Mouse (Mus musculus): ENCODE measurements around the gene Slc50a1. TPM values are rescaled to one million over a fixed set of nuclear protein-coding genes. Genes with fewer than 3 reads are reported as not detected.

The Slc50a1 gene
- polyA plus RNA-seq, 1 experiment, result 48.7 TPM

DNA sequence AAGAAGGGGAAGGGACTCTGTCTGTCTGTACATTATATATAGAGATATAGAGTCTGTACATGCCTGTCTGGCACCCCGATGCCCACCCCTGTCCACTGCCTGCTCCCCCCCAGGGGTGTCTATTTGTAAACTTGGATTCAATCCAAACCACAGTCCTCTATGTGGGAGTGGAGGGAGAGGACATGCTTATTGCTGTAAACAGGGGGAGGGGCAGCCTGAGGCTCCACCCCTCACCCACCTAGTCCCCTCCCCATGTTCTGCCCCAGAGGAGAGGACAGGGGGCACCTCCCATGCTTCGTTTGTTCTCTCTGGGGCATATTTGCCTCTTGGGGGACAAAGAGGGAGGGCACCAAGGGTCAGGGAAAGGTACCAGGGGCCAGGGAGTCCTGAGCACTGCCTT is 44.4 kb upstream of the Slc50a1 start:
- H3K4me2 ChIP-seq (ENCODE audit: low read depth), result peak overlapping the region; percentile 74
- no peaks in the 10 kb centered on the region for H3K36me3 ChIP-seq (ENCODE audit: control insufficient read depth, insufficient read depth)
- no peak overlapping the region for H3K4me3 ChIP-seq
- H3K27me3 ChIP-seq (ENCODE audit: control insufficient read depth, insufficient read depth, insufficient read length), result peaks cover 9% of the 10 kb centered on the region
- TF ChIP-seq TCF3 (IDR thresholded peaks at IDR 0.05; ENCODE audit: insufficient read length, low read depth), result no peak
- no peak for TF ChIP-seq TCF12 (IDR thresholded peaks at IDR 0.05; ENCODE audit: insufficient read depth, poor library complexity, severe bottlenecking)
- no peak for TF ChIP-seq POLR2AphosphoS2 (IDR thresholded peaks at IDR 0.05; ENCODE audit: insufficient read length, low read depth)
- TF ChIP-seq SRF (IDR thresholded peaks at IDR 0.05; ENCODE audit: control insufficient read depth, insufficient read length, low read depth), result no peak
- no peak for TF ChIP-seq MYOD1 (IDR thresholded peaks at IDR 0.05; ENCODE audit: control insufficient read depth in 1 of 3, insufficient read length in 2 of 3, low read depth in 2 of 3)
- TF ChIP-seq E2F4 (IDR thresholded peaks at IDR 0.05; ENCODE audit: insufficient read depth), result no peak
- TF ChIP-seq POLR2A (IDR thresholded peaks at IDR 0.05; ENCODE audit: insufficient read length, low read depth), result no peak
- H3ac ChIP-seq (ENCODE audit: control insufficient read depth, insufficient read length), result no peak overlapping the region
- no peaks in the 10 kb centered on the region for H3K79me2 ChIP-seq (ENCODE audit: control insufficient read depth, insufficient read depth)

DNA sequence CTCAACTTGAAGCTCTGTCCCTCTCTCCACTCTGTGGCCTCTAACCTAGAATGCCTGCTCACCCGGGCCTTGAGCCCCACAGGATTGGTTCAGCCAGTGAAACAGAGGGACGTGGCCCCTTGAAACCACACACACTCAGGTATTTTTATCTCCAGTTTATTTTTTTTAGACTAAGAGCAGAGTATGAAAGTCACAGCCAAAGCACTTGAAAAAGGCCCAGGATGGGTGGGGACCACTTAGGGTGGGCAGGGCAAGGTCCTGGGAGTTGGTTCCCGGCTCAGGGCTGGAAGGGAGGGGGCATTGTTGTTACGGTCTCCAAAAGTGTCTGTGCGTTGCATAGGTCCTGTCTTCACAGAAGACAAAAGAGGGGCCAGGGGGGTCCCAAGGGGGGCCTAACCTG is 44.0 kb upstream of the Slc50a1 start:
- Histone ChIP-seq H3K4me3 (no peak overlapping the region), H3K4me2 (ENCODE audit: low read depth) (no peak overlapping the region), H3K36me3 (ENCODE audit: control insufficient read depth, insufficient read depth) (no peaks in the 10 kb centered on the region), H3ac (ENCODE audit: control insufficient read depth, insufficient read length) (no peak overlapping the region), H3K27me3 (ENCODE audit: control insufficient read depth, insufficient read depth, insufficient read length) (peaks cover 5% of the 10 kb centered on the region), H3K79me2 (ENCODE audit: control insufficient read depth, insufficient read depth) (no peaks in the 10 kb centered on the region)
- TF ChIP-seq USF1 (IDR thresholded peaks at IDR 0.05; ENCODE audit: low read depth), result no peak
- no peak for TF ChIP-seq REST (IDR thresholded peaks at IDR 0.05; ENCODE audit: insufficient read depth, insufficient read length)
- no peak for TF ChIP-seq MYOG (IDR thresholded peaks at IDR 0.05; ENCODE audit: control insufficient read depth in 1 of 3, insufficient read depth in 1 of 3, insufficient read length in 2 of 3, low read depth in 2 of 3)
- TF ChIP-seq SRF (IDR thresholded peaks at IDR 0.05; ENCODE audit: control insufficient read depth, insufficient read length, low read depth), result no peak
- no peak for TF ChIP-seq TCF3 (IDR thresholded peaks at IDR 0.05; ENCODE audit: insufficient read length, low read depth)

DNA sequence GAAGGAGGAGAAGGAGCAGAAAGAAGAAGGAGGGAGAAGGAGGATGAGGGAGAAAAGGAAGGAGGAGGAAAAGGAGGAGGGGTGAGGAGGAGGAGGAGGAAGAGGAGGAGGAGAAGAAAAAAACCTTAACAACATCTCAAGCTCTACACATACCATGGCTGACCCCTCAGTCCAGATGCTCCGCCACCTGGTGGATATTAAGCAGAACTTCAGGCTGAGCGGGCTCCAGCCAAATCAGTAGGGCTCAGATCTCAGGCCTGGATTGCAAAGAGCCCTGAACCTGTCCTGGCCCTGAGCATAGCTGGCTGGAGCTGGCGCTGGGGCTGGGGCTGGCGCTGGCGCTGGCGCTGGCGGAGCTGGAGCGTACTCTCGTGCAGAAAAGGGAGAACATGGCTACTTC is 37.7 kb upstream of the Slc50a1 start:
- no peak overlapping the region for H3K4me2 ChIP-seq (ENCODE audit: low read depth)
- no peaks in the 10 kb centered on the region for H3K79me2 ChIP-seq (ENCODE audit: control insufficient read depth, insufficient read depth)
- H3K4me3 ChIP-seq, result no peak overlapping the region
- H3ac ChIP-seq (ENCODE audit: control insufficient read depth, insufficient read length), result no peak overlapping the region
- peaks cover 3% of the 10 kb centered on the region for H3K27me3 ChIP-seq (ENCODE audit: control insufficient read depth, insufficient read depth, insufficient read length)
- no peaks in the 10 kb centered on the region for H3K36me3 ChIP-seq (ENCODE audit: control insufficient read depth, insufficient read depth)
- TF ChIP-seq CEBPB (IDR thresholded peaks at IDR 0.05; ENCODE audit: insufficient read depth, poor library complexity, severe bottlenecking) (no peak), MYOG (IDR thresholded peaks at IDR 0.05; ENCODE audit: control insufficient read depth in 1 of 3, insufficient read depth in 1 of 3, insufficient read length in 2 of 3, low read depth in 2 of 3) (no peak), POLR2A (IDR thresholded peaks at IDR 0.05; ENCODE audit: insufficient read length, low read depth) (no peak), POLR2AphosphoS2 (IDR thresholded peaks at IDR 0.05; ENCODE audit: insufficient read length, low read depth) (no peak), E2F4 (IDR thresholded peaks at IDR 0.05; ENCODE audit: insufficient read depth) (no peak), REST (IDR thresholded peaks at IDR 0.05; ENCODE audit: insufficient read depth, insufficient read length) (no peak), TCF12 (IDR thresholded peaks at IDR 0.05; ENCODE audit: insufficient read depth, poor library complexity, severe bottlenecking) (no peak), MYOD1 (IDR thresholded peaks at IDR 0.05; ENCODE audit: control insufficient read depth in 1 of 3, insufficient read length in 2 of 3, low read depth in 2 of 3) (no peak), USF1 (IDR thresholded peaks at IDR 0.05; ENCODE audit: low read depth) (no peak), TCF3 (IDR thresholded peaks at IDR 0.05; ENCODE audit: insufficient read length, low read depth) (no peak), SRF (IDR thresholded peaks at IDR 0.05; ENCODE audit: control insufficient read depth, insufficient read length, low read depth) (no peak), MAX (IDR thresholded peaks at IDR 0.05; ENCODE audit: low read depth) (no peak)

DNA sequence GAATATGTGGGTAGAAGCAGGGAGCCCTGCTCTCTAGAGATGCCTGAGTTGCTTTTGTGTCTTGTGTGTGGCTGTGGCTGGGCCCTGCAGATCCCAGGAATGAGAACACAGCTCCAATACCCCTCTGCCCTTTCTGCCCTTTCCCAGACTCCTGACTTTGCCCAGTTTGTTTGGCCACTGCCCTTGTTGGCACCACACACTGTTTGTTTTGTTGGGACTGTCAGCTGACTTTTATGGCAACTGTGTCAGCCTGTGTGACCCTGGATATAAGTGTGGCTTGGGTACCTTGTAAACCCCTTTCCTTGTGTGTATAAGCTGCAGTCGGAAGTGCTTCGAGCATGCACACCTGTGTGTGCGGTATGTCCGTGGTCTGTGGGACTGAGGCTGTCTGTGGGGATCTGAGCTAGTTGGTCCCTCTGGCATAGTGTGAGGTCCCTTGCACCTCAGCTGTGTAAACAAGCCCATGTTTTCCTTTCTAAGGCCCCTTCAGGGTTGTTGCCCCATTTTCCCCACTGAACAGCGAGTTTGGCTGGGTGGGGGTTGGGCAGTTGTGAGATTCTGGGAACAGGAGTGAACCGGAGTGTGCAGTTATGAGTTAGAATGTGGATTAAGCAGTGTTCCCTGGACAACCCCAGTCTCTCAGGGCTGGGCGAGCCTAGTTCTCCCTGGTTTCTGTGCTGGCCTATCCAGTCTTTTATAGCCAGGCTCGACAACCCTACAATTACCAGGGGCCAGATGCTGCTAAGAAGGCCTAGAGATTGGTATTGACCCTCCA is 35.4 kb upstream of the Slc50a1 start:
- no peak for TF ChIP-seq TCF3 (IDR thresholded peaks at IDR 0.05; ENCODE audit: insufficient read length, low read depth)
- TF ChIP-seq MAX (IDR thresholded peaks at IDR 0.05; ENCODE audit: low read depth), result no peak
- TF ChIP-seq SRF (IDR thresholded peaks at IDR 0.05; ENCODE audit: control insufficient read depth, insufficient read length, low read depth), result no peak
- Histone ChIP-seq H3K4me3 (no peak overlapping the region), H3K4me2 (ENCODE audit: low read depth) (no peak overlapping the region), H3K27me3 (ENCODE audit: control insufficient read depth, insufficient read depth, insufficient read length) (peaks cover 3% of the 10 kb centered on the region), H3K36me3 (ENCODE audit: control insufficient read depth, insufficient read depth) (no peaks in the 10 kb centered on the region), H3ac (ENCODE audit: control insufficient read depth, insufficient read length) (no peak overlapping the region), H3K79me2 (ENCODE audit: control insufficient read depth, insufficient read depth) (no peaks in the 10 kb centered on the region)

DNA sequence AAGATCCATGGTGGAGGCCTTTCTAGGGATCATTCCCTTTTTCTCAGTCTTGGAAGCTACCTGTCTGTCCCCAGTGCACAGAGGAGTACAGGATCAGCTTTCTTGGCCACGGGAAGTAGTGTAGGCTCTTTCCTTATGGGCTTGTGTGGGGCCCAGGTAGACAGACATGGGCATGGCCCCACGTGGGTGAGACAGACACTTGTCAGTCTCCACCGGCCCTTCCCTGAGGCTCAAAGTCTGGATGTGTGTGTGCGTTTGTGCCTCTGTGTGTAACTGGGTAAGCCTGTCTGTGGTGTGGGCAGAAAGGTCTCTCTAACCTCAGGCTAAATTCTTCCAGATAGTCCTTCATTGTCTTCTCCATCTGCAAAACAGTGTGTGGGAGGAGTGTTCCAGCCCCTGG is 34.7 kb upstream of the Slc50a1 start:
- TF ChIP-seq MYOG (IDR thresholded peaks at IDR 0.05; ENCODE audit: control insufficient read depth in 1 of 3, insufficient read depth in 1 of 3, insufficient read length in 2 of 3, low read depth in 2 of 3) (no peak), POLR2A (IDR thresholded peaks at IDR 0.05; ENCODE audit: insufficient read length, low read depth) (no peak), TCF3 (IDR thresholded peaks at IDR 0.05; ENCODE audit: insufficient read length, low read depth) (no peak), SRF (IDR thresholded peaks at IDR 0.05; ENCODE audit: control insufficient read depth, insufficient read length, low read depth) (no peak), TCF12 (IDR thresholded peaks at IDR 0.05; ENCODE audit: insufficient read depth, poor library complexity, severe bottlenecking) (no peak), CEBPB (IDR thresholded peaks at IDR 0.05; ENCODE audit: insufficient read depth, poor library complexity, severe bottlenecking) (no peak), POLR2AphosphoS2 (IDR thresholded peaks at IDR 0.05; ENCODE audit: insufficient read length, low read depth) (no peak), USF1 (IDR thresholded peaks at IDR 0.05; ENCODE audit: low read depth) (no peak), MAX (IDR thresholded peaks at IDR 0.05; ENCODE audit: low read depth) (no peak), E2F4 (IDR thresholded peaks at IDR 0.05; ENCODE audit: insufficient read depth) (no peak), REST (IDR thresholded peaks at IDR 0.05; ENCODE audit: insufficient read depth, insufficient read length) (no peak), MYOD1 (IDR thresholded peaks at IDR 0.05; ENCODE audit: control insufficient read depth in 1 of 3, insufficient read length in 2 of 3, low read depth in 2 of 3) (no peak)
- Histone ChIP-seq H3K36me3 (ENCODE audit: control insufficient read depth, insufficient read depth) (no peaks in the 10 kb centered on the region), H3K27me3 (ENCODE audit: control insufficient read depth, insufficient read depth, insufficient read length) (peaks cover 3% of the 10 kb centered on the region), H3K79me2 (ENCODE audit: control insufficient read depth, insufficient read depth) (no peaks in the 10 kb centered on the region), H3K4me2 (ENCODE audit: low read depth) (no peak overlapping the region), H3K4me3 (no peak overlapping the region), H3ac (ENCODE audit: control insufficient read depth, insufficient read length) (no peak overlapping the region)

All from myocyte (in vitro differentiated cells).